Mouse (Mus musculus): ENCODE measurements around the gene Tshz2. TPM values are rescaled to one million over a fixed set of nuclear protein-coding genes. Genes with fewer than 3 reads are reported as not detected.
"Not testable (repeated sequence)": the region's sequence is repeated elsewhere in the genome, so short reads cannot be mapped to it uniquely, and the experiment has no call there.

The Tshz2 gene
- polyA plus RNA-seq, 1 experiment from 2014 or later = 5.4 TPM

GRCm38 (mm10) chr2:169763716-169764115, 130.9 kb downstream of the Tshz2 start:
- Histone ChIP-seq H3K27ac (ENCODE audit: low read depth, low read length) (no peak overlapping the region), H3K36me3 (ENCODE audit: control insufficient read depth, insufficient read depth, low read length) (no peaks in the 10 kb centered on the region), H3K4me1 (replicated peaks; ENCODE audit: control insufficient read depth, insufficient read depth, low read length) (no peaks in the 10 kb centered on the region; the same call in 1 of the 2 replicates), H3K9me3 (ENCODE audit: control insufficient read depth, low read length) (no peaks in the 10 kb centered on the region; the same call in 1 of the 2 replicates), H3K4me3 (ENCODE audit: low read depth, low read length) (no peak overlapping the region), H3K4me2 (no peak overlapping the region), H3K9ac (ENCODE audit: low read depth, low read length) (no peak overlapping the region), H3K27me3 (replicated peaks; ENCODE audit: control insufficient read depth, insufficient read depth, low read length) (no peaks in the 10 kb centered on the region)
- DNase-seq (ENCODE audit: low spot score) = no peak
- no peak for ATAC-seq (replicated peaks; ENCODE audit: low FRiP score)
- WGBS = 77% methylated on average over 8 of the region's 8 CpGs

GRCm38 (mm10) chr2:169766247-169766646, 133.4 kb downstream of the Tshz2 start:
- no peak overlapping the region for H3K9ac ChIP-seq (ENCODE audit: low read depth, low read length)
- 31% methylated on average over 8 of the region's 8 CpGs for WGBS

GRCm38 (mm10) chr2:169767281-169767680, 134.5 kb downstream of the Tshz2 start:
- no peak overlapping the region for H3K4me3 ChIP-seq (ENCODE audit: low read depth, low read length)

More at GRCm38 (mm10) chr2:169766247-169766646, 133.4 kb downstream of the Tshz2 start:
- no peaks in the 10 kb centered on the region for H3K36me3 ChIP-seq (ENCODE audit: control insufficient read depth, insufficient read depth, low read length)
- H3K4me2 ChIP-seq = no peak overlapping the region
- ATAC-seq (replicated peaks; ENCODE audit: low FRiP score) (no peak), DNase-seq (ENCODE audit: low spot score) (no peak)
- H3K9me3 ChIP-seq (ENCODE audit: control insufficient read depth, low read length) = no peaks in the 10 kb centered on the region
- no peak overlapping the region for H3K4me3 ChIP-seq (ENCODE audit: low read depth, low read length)
- H3K27me3 ChIP-seq (replicated peaks; ENCODE audit: control insufficient read depth, insufficient read depth, low read length) = no peaks in the 10 kb centered on the region
- H3K27ac ChIP-seq (ENCODE audit: low read depth, low read length) = no peak overlapping the region
- H3K4me1 ChIP-seq (replicated peaks; ENCODE audit: control insufficient read depth, insufficient read depth, low read length) = no peaks in the 10 kb centered on the region; the same call in 1 of the 2 replicates

DNA sequence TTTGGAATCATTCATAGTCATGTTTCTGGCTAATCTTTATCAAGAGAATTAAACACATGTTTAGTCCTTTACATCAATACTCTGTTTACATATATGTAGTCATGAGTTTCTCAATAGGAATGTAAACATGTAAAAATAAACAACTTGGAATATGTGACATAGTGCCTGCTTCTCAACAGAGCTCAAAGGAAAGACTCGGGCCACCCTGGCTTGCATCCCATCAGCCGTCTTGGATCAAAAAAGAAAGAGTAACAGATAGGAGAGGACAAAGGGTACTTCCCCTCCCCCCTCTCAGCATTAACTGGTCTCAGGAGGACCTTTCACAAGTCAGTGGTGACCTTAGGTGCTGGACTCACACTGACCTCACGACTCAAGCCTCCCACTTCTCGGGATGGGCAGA, 142.3 kb downstream of the Tshz2 start:
- Histone ChIP-seq H3K36me3 (ENCODE audit: control insufficient read depth, insufficient read depth, low read length) (no peaks in the 10 kb centered on the region), H3K27me3 (replicated peaks; ENCODE audit: control insufficient read depth, insufficient read depth, low read length) (no peaks in the 10 kb centered on the region), H3K9ac (ENCODE audit: low read depth, low read length) (no peak overlapping the region), H3K9me3 (ENCODE audit: control insufficient read depth, low read length) (no peaks in the 10 kb centered on the region), H3K4me1 (replicated peaks; ENCODE audit: control insufficient read depth, insufficient read depth, low read length) (peaks cover 7% of the 10 kb centered on the region), H3K27ac (ENCODE audit: low read depth, low read length) (no peak overlapping the region), H3K4me2 (no peak overlapping the region), H3K4me3 (ENCODE audit: low read depth, low read length) (no peak overlapping the region)
- ATAC-seq (replicated peaks; ENCODE audit: low FRiP score) (no peak), DNase-seq (ENCODE audit: low spot score) (no peak)
- WGBS = 60% methylated on average over 4 of the region's 4 CpGs

More at GRCm38 (mm10) chr2:169767281-169767680, 134.5 kb downstream of the Tshz2 start:
- Histone ChIP-seq H3K27ac (ENCODE audit: low read depth, low read length) (no peak overlapping the region), H3K9ac (ENCODE audit: low read depth, low read length) (no peak overlapping the region), H3K9me3 (ENCODE audit: control insufficient read depth, low read length) (no peaks in the 10 kb centered on the region), H3K4me1 (replicated peaks; ENCODE audit: control insufficient read depth, insufficient read depth, low read length) (no peaks in the 10 kb centered on the region; the same call in 1 of the 2 replicates), H3K27me3 (replicated peaks; ENCODE audit: control insufficient read depth, insufficient read depth, low read length) (no peaks in the 10 kb centered on the region), H3K36me3 (ENCODE audit: control insufficient read depth, insufficient read depth, low read length) (no peaks in the 10 kb centered on the region), H3K4me2 (no peak overlapping the region)
- WGBS = 69% methylated on average over 3 of the region's 3 CpGs
- ATAC-seq (replicated peaks; ENCODE audit: low FRiP score) (no peak; the same call in 1 of the 2 replicates), DNase-seq (ENCODE audit: low spot score) (no peak)

- ATAC-seq (replicated peaks; ENCODE audit: low FRiP score) (0 out of 2 replicates have a peak, but pooled peaks have one; percentile 34), DNase-seq (ENCODE audit: low spot score) (no peak)
- Histone ChIP-seq H3K4me1 (replicated peaks; ENCODE audit: control insufficient read depth, insufficient read depth, low read length) (peaks cover 7% of the 10 kb centered on the region), H3K9me3 (ENCODE audit: control insufficient read depth, low read length) (no peaks in the 10 kb centered on the region), H3K4me2 (no peak overlapping the region), H3K4me3 (ENCODE audit: low read depth, low read length) (no peak overlapping the region), H3K27ac (ENCODE audit: low read depth, low read length) (no peak overlapping the region), H3K9ac (ENCODE audit: low read depth, low read length) (no peak overlapping the region), H3K27me3 (replicated peaks; ENCODE audit: control insufficient read depth, insufficient read depth, low read length) (no peaks in the 10 kb centered on the region), H3K36me3 (ENCODE audit: control insufficient read depth, insufficient read depth, low read length) (no peaks in the 10 kb centered on the region)
- 33% methylated on average over 4 of the region's 4 CpGs for WGBS
Measured at GRCm38 (mm10) chr2:169777242-169777641, 144.4 kb downstream of the Tshz2 start.

DNA sequence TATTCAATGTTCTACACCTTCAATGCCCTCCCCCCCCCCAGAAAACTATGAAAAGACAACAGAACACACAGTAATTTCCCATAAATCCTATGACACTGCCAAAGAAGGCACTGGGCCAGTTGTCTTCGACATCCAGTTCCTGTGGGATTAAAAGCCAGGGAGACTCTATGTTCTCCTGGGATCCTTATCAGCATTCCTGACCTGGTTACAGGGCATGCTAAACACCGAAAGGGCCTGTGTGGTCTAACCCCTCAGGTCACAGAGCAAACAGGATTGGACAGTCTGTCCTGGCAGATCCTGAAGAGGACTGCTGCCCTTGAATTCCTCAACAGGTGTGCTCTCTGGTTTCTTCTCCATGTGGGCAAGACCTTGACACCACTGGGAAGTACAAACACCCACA, 145.0 kb downstream of the Tshz2 start:
- Histone ChIP-seq H3K4me1 (replicated peaks; ENCODE audit: control insufficient read depth, insufficient read depth, low read length) (peaks cover 9% of the 10 kb centered on the region), H3K27me3 (replicated peaks; ENCODE audit: control insufficient read depth, insufficient read depth, low read length) (no peaks in the 10 kb centered on the region), H3K36me3 (ENCODE audit: control insufficient read depth, insufficient read depth, low read length) (no peaks in the 10 kb centered on the region), H3K4me2 (no peak overlapping the region), H3K9ac (ENCODE audit: low read depth, low read length) (no peak overlapping the region), H3K27ac (ENCODE audit: low read depth, low read length) (no peak overlapping the region), H3K9me3 (ENCODE audit: control insufficient read depth, low read length) (no peaks in the 10 kb centered on the region), H3K4me3 (ENCODE audit: low read depth, low read length) (no peak overlapping the region)
- ATAC-seq (replicated peaks; ENCODE audit: low FRiP score) (no peak), DNase-seq (ENCODE audit: low spot score) (no peak)
- WGBS = 36% methylated on average over 2 of the region's 2 CpGs

DNA sequence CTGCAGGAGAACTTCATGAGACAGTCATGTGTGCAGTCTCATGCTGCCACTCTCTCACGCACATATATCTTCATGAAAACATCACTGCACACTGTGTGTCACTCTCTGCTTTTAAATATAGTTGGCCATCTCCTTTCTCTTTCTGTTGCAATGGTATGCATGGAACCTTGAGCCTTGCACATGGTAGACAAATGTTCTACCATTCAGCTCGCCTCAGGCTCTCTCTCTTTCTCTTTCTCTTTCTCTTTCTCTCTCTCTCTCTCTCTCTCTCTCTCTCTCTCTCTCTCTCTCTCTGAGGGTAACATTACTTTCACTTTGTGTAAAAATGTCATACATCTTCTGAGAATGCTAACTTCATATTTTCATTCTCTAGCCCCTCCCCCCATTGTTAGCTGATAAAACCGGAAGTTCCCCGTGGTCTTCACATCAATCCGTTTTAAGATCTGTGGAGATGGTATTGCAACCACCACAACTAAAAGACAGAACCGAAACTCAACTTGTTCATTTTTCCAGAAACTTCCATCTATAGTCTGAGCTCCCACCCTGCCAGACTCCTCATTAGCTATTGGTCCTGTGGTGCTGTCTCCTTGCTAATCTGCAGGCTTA, 146.0 kb downstream of the Tshz2 start:
- Histone ChIP-seq H3K4me1 (replicated peaks; ENCODE audit: control insufficient read depth, insufficient read depth, low read length) (peaks cover 20% of the 10 kb centered on the region), H3K27me3 (replicated peaks; ENCODE audit: control insufficient read depth, insufficient read depth, low read length) (no peaks in the 10 kb centered on the region), H3K36me3 (ENCODE audit: control insufficient read depth, insufficient read depth, low read length) (no peaks in the 10 kb centered on the region), H3K27ac (ENCODE audit: low read depth, low read length) (no peak overlapping the region), H3K9me3 (ENCODE audit: control insufficient read depth, low read length) (no peaks in the 10 kb centered on the region), H3K9ac (ENCODE audit: low read depth, low read length) (no peak overlapping the region), H3K4me3 (ENCODE audit: low read depth, low read length) (no peak overlapping the region), H3K4me2 (no peak overlapping the region)
- WGBS = 63% methylated on average over 6 of the region's 6 CpGs
- DNase-seq (ENCODE audit: low spot score) (no peak), ATAC-seq (replicated peaks; ENCODE audit: low FRiP score) (no peak)

GRCm38 (mm10) chr2:169781671-169782070, 148.9 kb downstream of the Tshz2 start:
- DNase-seq (ENCODE audit: low spot score); H3K9me3 ChIP-seq (ENCODE audit: control insufficient read depth, low read length); H3K27me3 ChIP-seq (replicated peaks; ENCODE audit: control insufficient read depth, insufficient read depth, low read length); ATAC-seq (replicated peaks; ENCODE audit: low FRiP score); H3K36me3 ChIP-seq (ENCODE audit: control insufficient read depth, insufficient read depth, low read length); H3K4me3 ChIP-seq (ENCODE audit: low read depth, low read length); H3K27ac ChIP-seq (ENCODE audit: low read depth, low read length); H3K4me2 ChIP-seq; H3K9ac ChIP-seq (ENCODE audit: low read depth, low read length): not testable (repeated sequence)
- H3K4me1 ChIP-seq (replicated peaks; ENCODE audit: control insufficient read depth, insufficient read depth, low read length) = peaks cover 21% of the 10 kb centered on the region
